Mouse (Mus musculus) G1E (cell line): ENCODE results near the gene Cog5.

Experiments used
- CTCF ChIP-seq: IDR thresholded peaks from 2 replicates; pipeline ENCODE4 v1.5.1; 2012; ENCODE audit warnings: low read depth, low read length, inconsistent platforms, mixed read lengths
- POLR2AphosphoS5 ChIP-seq: IDR thresholded peaks from 2 replicates; pipeline ENCODE4 v1.6.1; 2012; ENCODE audit warnings: low read depth, low read length, inconsistent platforms; ENCODE audit not compliant: insufficient replicate concordance

DNA sequence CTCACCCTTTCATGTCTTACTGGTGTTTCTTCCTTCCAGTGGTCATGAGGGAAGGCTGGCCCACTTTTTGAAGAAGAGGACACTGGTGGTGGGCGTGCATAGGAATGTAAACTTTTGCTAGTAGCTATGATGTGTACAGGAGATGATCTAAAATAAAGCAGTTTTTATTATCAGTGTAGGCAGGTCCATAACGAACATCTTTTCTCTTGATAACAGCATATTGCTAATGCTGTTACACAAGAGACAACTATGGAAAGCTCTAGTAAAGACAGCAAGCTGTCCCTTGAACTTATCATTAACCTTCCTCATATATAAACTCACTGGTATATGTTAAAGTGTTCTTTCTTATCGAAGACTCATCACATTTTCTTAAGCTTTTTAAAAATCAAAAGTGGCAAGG, 282.9 kb downstream of the Cog5 start:
- TF ChIP-seq CTCF (no peak), POLR2AphosphoS5 (no peak)
